Mouse (Mus musculus): ENCODE results near the gene Sdccag8. TPM values are rescaled to one million over a fixed set of nuclear protein-coding genes. Genes with fewer than 3 reads are reported as not detected.

Sdccag8 gene
- polyA plus RNA-seq, 1 experiment from 2014 or later = 9.8 TPM

MicroRNAs within 50 kb of the gene (microRNA counts, 519-probe panel; counts per million panel counts)
- microRNA mmu-miR-350 = 4,478 counts per million, percentile 39 among the panel's probes with 10 or more counts

Small RNA genes within 50 kb of the gene (microRNA-seq; reads per million reads assigned to microRNA genes)
- not detected for gene Gm25993 (ENCODE audit: borderline number of aligned reads)
- 340 reads per million, percentile 76 among the genes with 10 or more reads in this experiment for gene Mir350 (ENCODE audit: borderline number of aligned reads)

Other genes starting within 250 kb of the Sdccag8 start
- gene Cep170, start 593 bp upstream of the Sdccag8 start, polyA plus RNA-seq (2014; fragmentation: Nextera tagmentation; extraction: Ambion mirVana) = 30.6 and 33.9 TPM in 2 replicates

All from heart, embryonic 11.5 days (tissue).